Mouse (Mus musculus): ENCODE measurements at regions not wholly inside any gene's neighbourhood (a gene's known extent, or its start where the extent isn't known, plus 50 kb on each side); places are given as distances from the start of the nearest gene placed in this dataset.

DNA sequence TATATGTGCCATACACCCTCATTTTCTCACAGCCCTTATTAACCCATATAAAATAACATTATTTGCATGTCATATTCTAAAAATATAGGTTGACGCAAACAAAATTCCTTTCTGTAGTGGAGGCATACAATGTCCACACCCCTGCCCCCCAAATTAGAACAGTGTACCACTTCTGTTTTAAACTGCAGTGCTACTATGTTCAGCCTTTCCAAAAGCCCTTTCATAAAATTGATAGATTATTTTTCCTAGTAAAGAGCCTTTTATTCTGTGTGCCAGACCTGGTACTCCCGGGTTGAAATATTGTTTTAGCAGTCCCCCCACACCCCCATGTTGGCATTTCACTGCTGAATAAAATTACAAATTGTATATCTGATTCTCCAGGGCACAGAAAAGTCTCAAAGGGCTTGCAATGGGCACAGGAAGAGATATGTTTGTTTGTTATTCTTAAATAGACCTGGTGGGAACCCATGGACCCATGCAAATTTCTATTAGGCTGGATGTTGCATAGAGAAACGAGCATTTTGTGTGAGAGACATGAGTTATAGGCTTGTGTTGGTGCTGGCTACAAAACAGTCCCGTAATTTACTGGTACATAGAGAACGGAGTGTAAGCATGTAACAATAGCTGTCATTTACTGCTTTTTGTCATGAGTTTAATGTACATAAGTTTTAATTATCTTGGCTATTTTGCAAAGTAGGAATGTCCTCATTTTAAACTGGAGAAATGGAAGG is 192.4 kb upstream of the Tenm3 start:
- Histone ChIP-seq H3K36me3 (no peaks in the 10 kb centered on the region), H3K4me2 (replicated peaks) (no peak overlapping the region), H3K27me3 (replicated peaks) (no peaks in the 10 kb centered on the region), H3K4me1 (replicated peaks) (no peaks in the 10 kb centered on the region), H3K27ac (no peak overlapping the region), H3K9me3 (no peaks in the 10 kb centered on the region), H3K9ac (no peak overlapping the region), H3K4me3 (replicated peaks) (no peak overlapping the region)
- 69% methylated on average over 5 of the region's 5 CpGs for WGBS
- no peak for ATAC-seq

DNA sequence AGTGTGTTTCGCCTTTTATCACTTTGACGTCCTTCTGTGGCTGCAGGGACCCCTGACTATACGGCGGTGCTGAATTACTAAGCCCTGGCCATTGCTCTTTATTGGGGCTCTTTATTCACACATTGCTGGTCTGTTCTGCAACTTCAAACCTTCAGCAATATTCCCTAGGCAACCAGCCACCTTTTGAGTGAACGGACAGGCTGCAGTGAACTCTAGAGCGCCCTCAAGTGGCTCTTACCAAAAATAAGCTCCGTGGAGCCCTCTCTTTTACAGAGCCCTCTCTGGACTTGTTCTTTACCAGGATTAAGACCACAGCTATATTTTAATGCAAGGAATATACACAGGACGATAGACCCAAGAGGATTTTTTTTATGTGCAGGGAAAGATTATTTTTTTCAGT is 191.8 kb upstream of the Tenm3 start:
- no peak overlapping the region for H3K4me2 ChIP-seq (replicated peaks)
- H3K27me3 ChIP-seq (replicated peaks), result no peaks in the 10 kb centered on the region
- H3K9me3 ChIP-seq, result no peaks in the 10 kb centered on the region
- no peaks in the 10 kb centered on the region for H3K4me1 ChIP-seq (replicated peaks)
- H3K4me3 ChIP-seq (replicated peaks), result no peak overlapping the region
- no peak overlapping the region for H3K27ac ChIP-seq
- H3K36me3 ChIP-seq, result no peaks in the 10 kb centered on the region
- WGBS, result 32% methylated on average over 8 of the region's 8 CpGs
- no peak overlapping the region for H3K9ac ChIP-seq
- no peak for ATAC-seq

DNA sequence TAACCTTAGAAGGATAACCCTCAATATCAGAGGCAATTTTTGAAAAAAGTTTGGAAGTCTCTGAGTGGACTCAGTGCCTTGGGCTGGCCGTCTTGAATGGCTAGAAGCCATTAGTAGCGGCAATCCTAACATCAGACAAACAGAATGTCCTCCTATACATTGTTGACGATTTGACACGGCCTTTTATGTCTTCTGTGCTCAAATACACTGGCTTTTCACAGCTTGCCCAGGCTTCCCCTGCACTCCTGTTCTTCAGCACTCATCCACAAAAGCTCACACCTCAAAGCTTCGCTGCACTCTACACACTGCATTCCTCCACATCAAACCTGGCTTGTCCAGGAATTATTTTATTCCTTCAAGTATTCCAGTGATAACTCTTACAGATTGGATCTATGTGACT is 186.5 kb upstream of the Tenm3 start:
- no peaks in the 10 kb centered on the region for H3K4me1 ChIP-seq (replicated peaks)
- no peak overlapping the region for H3K4me2 ChIP-seq (replicated peaks)
- no peak overlapping the region for H3K9ac ChIP-seq
- WGBS, result 81% methylated on average over 5 of the region's 5 CpGs
- no peaks in the 10 kb centered on the region for H3K36me3 ChIP-seq
- no peaks in the 10 kb centered on the region for H3K9me3 ChIP-seq
- no peak overlapping the region for H3K27ac ChIP-seq
- ATAC-seq, result no peak
- H3K27me3 ChIP-seq (replicated peaks), result no peaks in the 10 kb centered on the region
- no peak overlapping the region for H3K4me3 ChIP-seq (replicated peaks)

DNA sequence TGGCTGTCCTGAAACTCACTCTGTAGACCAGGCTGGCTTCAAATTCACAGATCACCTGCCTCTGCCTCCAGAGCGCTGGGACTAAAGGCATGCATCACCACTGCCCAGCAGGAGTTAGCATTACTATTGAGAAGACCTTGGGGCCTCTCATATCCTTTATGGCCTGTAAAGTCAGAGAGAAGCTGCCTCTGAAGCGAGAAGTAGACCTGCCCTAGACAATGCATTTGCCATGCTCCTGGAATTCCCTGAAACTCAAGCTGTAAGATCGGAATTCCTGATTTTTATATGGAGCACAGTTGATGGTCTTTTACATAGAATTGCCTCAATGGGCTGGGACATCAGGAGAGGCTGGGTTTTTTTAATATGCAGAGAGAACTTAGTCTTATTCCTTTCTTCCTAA is 174.0 kb upstream of the Tenm3 start:
- Histone ChIP-seq H3K4me1 (replicated peaks) (no peaks in the 10 kb centered on the region), H3K36me3 (no peaks in the 10 kb centered on the region), H3K4me2 (replicated peaks) (no peak overlapping the region), H3K4me3 (replicated peaks) (no peak overlapping the region), H3K9me3 (no peaks in the 10 kb centered on the region), H3K9ac (no peak overlapping the region), H3K27me3 (replicated peaks) (no peaks in the 10 kb centered on the region), H3K27ac (no peak overlapping the region)
- 95% methylated on average over 3 of the region's 3 CpGs for WGBS
- no peak for ATAC-seq

DNA sequence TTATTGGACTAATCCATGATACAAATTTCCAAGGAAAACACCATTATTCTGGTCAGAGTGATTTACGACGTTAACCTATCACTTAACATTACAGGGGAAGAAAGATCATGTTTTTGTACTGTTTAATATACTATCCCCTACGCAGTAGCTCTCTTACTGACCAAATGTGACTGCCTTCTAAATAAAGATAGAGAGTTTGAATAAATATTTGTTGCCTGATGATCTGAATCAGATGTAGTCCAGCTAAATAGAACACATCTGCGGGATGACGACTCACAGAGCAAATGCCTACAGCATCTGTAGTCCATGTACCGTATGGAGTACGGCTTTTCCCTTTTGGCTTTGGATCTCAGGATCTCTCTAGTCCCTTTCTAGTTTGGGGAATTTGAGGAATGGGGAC is 171.9 kb upstream of the Tenm3 start:
- no peak overlapping the region for H3K4me2 ChIP-seq (replicated peaks)
- H3K4me3 ChIP-seq (replicated peaks), result no peak overlapping the region
- no peaks in the 10 kb centered on the region for H3K9me3 ChIP-seq
- peak; percentile 78 for ATAC-seq
- H3K27ac ChIP-seq, result no peak overlapping the region
- 51% methylated on average over 7 of the region's 7 CpGs for WGBS
- H3K9ac ChIP-seq, result no peak overlapping the region
- no peaks in the 10 kb centered on the region for H3K36me3 ChIP-seq
- H3K27me3 ChIP-seq (replicated peaks), result no peaks in the 10 kb centered on the region
- no peaks in the 10 kb centered on the region for H3K4me1 ChIP-seq (replicated peaks)

DNA sequence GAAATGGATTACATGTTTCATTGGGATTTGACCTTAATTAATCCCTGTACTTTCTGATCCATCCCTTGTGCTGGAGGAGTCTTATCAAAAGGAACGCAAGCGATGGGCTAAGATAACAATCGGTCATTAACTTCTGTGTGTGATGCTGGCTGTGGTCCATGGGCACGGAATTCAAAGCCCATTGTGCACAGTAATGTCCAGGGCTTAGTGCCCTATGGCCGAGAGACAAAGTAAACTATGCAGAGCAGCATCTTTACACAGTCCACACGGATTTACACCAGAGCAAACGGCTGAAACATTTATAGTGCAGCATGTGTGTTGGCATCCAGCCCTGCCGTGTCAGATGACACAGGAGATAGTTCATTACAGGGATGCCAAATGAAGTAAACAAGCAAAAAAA is 171.4 kb upstream of the Tenm3 start:
- Histone ChIP-seq H3K4me2 (replicated peaks) (no peak overlapping the region), H3K27me3 (replicated peaks) (no peaks in the 10 kb centered on the region), H3K36me3 (no peaks in the 10 kb centered on the region), H3K4me1 (replicated peaks) (no peaks in the 10 kb centered on the region), H3K9me3 (no peaks in the 10 kb centered on the region), H3K4me3 (replicated peaks) (no peak overlapping the region), H3K9ac (no peak overlapping the region), H3K27ac (no peak overlapping the region)
- 31% methylated on average over 8 of the region's 8 CpGs for WGBS
- ATAC-seq, result peak; percentile 70

DNA sequence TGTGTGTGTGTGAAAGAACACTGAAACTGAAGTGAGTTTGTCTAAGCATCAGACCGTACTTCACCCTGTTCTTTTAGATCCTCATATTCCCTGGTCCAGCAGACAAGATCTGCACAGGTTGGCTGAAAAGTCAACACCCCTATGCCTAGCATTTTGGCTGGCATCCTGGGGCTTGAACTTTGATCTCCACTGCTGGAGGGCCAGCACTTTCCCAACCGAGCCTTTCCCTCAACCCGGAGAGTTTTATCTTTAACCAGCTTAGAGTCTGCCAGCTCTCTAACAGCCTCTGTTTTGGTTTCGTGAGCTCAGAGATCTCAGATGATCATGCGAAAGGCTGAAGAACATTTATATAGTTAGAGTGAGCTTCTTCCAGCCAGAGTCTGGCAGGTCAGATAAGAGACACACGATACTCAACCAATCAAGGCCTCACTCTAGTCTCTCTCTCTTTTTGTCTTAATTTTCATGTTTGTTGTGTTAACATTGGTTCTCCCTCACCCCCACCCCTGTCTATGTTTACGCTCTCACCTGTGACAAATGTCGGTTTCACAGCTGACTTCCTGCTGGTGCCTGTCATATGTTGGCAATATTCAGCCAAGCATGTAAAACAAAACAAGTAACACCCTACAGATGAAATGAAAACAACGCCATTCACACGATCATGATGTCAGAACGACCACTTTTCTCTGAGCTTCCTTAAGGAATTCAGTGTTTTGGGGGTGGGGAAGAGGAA is 162.7 kb upstream of the Tenm3 start:
- no peaks in the 10 kb centered on the region for H3K9me3 ChIP-seq
- no peak overlapping the region for H3K9ac ChIP-seq
- H3K36me3 ChIP-seq, result no peaks in the 10 kb centered on the region
- no peaks in the 10 kb centered on the region for H3K27me3 ChIP-seq (replicated peaks)
- no peak overlapping the region for H3K4me3 ChIP-seq (replicated peaks)
- no peak overlapping the region for H3K27ac ChIP-seq
- WGBS, result 67% methylated on average over 11 of the region's 11 CpGs
- no peak overlapping the region for H3K4me2 ChIP-seq (replicated peaks)
- no peak for ATAC-seq
- 0 out of 2 replicates have a peak, but pooled peaks cover 2% of the 10 kb centered on the region for H3K4me1 ChIP-seq (replicated peaks)

DNA sequence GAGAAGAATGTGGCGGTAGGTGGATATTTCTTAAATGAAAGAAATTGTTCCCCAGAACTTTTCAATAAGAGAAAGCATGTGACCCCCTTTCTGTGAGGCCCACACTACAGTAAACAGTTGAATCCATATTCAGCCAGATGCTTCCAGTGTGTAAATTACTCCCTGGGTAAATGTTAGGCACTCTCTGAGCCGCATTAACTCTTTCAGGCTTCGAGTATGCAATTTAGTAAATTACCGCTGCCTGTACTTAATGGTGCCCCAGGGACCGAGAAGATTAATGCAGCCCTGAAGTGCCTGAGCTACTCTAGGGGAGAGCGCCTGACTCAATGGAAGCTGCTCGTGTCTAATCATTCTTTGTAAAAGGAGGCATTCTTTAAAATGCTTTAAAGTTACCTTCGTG is 137.9 kb upstream of the Tenm3 start:
- 59% methylated on average over 8 of the region's 8 CpGs for WGBS
- Histone ChIP-seq H3K4me1 (replicated peaks) (no peaks in the 10 kb centered on the region), H3K27me3 (replicated peaks) (no peaks in the 10 kb centered on the region), H3K9ac (no peak overlapping the region), H3K9me3 (no peaks in the 10 kb centered on the region), H3K4me3 (replicated peaks) (no peak overlapping the region), H3K27ac (no peak overlapping the region), H3K4me2 (replicated peaks) (no peak overlapping the region), H3K36me3 (no peaks in the 10 kb centered on the region)
- ATAC-seq, result no peak

DNA sequence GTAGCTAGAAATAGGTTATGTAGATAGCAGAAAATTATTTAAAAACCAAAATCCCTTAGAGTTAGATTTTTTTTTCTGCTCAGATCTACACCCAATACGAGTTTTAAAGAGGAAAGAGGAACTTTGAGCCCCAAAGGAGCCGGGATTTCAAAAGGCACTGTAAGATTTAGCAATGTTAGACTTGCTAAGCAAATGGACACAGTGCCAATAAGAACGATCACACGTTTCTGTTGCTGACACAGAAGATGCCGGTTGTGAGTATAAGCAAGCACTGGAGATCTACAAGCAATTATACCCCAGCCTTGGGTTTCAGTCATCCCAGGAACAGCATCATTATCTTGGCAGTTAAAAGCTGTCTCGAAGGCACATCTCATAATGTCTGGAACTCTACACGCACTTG is 137.0 kb upstream of the Tenm3 start:
- no peaks in the 10 kb centered on the region for H3K36me3 ChIP-seq
- H3K9ac ChIP-seq, result no peak overlapping the region
- no peaks in the 10 kb centered on the region for H3K4me1 ChIP-seq (replicated peaks)
- WGBS, result 84% methylated on average over 7 of the region's 7 CpGs
- H3K27me3 ChIP-seq (replicated peaks), result no peaks in the 10 kb centered on the region
- no peak for ATAC-seq
- H3K4me3 ChIP-seq (replicated peaks), result no peak overlapping the region
- H3K9me3 ChIP-seq, result no peaks in the 10 kb centered on the region
- no peak overlapping the region for H3K27ac ChIP-seq
- no peak overlapping the region for H3K4me2 ChIP-seq (replicated peaks)

DNA sequence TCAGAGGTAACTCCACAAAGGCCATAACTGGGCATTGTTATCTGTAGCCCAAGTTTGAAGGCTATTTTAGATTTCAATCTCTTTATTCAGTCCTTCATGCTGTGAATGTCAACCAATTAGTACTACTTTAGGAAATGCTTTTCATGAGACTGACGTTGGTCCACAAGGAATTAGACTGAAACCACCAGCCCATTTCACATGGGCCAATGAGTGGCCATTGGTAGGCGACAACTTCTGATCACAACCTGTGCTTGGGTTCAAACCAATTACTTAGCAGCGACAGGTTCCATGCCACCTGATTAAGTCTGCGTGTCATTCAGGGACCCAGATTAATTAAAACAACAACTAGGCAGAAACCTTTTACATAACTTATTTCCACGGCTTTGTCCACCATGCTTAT is 126.9 kb upstream of the Tenm3 start:
- Histone ChIP-seq H3K4me3 (replicated peaks) (no peak overlapping the region), H3K4me2 (replicated peaks) (no peak overlapping the region), H3K9ac (no peak overlapping the region), H3K9me3 (no peaks in the 10 kb centered on the region), H3K27ac (no peak overlapping the region), H3K27me3 (replicated peaks) (no peaks in the 10 kb centered on the region), H3K36me3 (no peaks in the 10 kb centered on the region), H3K4me1 (replicated peaks) (no peaks in the 10 kb centered on the region)
- ATAC-seq, result no peak
- 86% methylated on average over 5 of the region's 5 CpGs for WGBS

DNA sequence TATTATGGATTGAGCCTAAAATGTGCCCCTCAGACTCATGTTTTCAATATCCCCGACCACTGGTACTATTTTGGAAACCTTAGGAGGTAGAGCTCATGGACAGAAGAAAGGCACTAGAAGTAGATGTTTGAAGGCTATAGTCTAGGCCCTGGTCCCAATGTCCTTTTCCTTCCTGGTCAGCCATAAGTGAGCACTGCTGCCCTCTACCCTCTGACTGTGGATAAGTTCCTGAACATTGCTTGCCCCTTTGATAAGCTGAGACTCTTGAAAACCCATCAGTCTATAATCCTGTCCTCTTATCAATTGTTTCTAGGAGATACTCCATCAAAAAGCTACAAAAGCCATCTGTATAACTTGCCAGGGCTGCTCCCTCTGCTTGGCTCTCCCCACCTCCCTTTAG is 121.2 kb upstream of the Tenm3 start:
- Histone ChIP-seq H3K27me3 (replicated peaks) (no peaks in the 10 kb centered on the region), H3K4me3 (replicated peaks) (no peak overlapping the region), H3K27ac (no peak overlapping the region), H3K36me3 (no peaks in the 10 kb centered on the region), H3K4me2 (replicated peaks) (no peak overlapping the region), H3K4me1 (replicated peaks) (no peaks in the 10 kb centered on the region), H3K9me3 (no peaks in the 10 kb centered on the region), H3K9ac (no peak overlapping the region)
- 95% methylated on average over 1 of the region's 1 CpGs for WGBS
- ATAC-seq, result no peak

DNA sequence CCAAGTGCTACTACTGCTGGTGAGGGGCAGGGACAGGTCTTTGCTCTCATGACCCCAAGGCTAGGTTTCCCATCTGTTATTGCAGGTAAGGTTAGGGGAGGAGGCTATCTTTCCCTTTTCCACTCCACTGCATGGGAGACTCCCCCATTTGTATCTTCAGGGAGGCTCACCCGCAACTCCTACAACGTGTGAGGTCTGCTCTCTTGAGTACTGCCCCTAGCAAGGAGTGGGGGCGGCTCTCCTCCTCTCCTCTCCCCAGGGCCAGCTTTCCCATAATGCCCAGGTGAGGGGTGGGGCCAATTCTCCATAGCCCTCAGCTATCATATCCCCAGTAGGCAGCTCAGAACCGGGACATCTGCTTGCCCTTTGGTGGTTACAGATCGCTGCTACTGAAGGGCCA is 113.9 kb upstream of the Tenm3 start:
- no peaks in the 10 kb centered on the region for H3K4me1 ChIP-seq (replicated peaks)
- H3K27ac ChIP-seq, result no peak overlapping the region
- H3K4me2 ChIP-seq (replicated peaks), result no peak overlapping the region
- H3K9me3 ChIP-seq, result no peaks in the 10 kb centered on the region
- H3K4me3 ChIP-seq (replicated peaks), result no peak overlapping the region
- H3K9ac ChIP-seq, result no peak overlapping the region
- 84% methylated on average over 5 of the region's 5 CpGs for WGBS
- no peak for ATAC-seq
- H3K27me3 ChIP-seq (replicated peaks), result no peaks in the 10 kb centered on the region
- H3K36me3 ChIP-seq, result no peaks in the 10 kb centered on the region

DNA sequence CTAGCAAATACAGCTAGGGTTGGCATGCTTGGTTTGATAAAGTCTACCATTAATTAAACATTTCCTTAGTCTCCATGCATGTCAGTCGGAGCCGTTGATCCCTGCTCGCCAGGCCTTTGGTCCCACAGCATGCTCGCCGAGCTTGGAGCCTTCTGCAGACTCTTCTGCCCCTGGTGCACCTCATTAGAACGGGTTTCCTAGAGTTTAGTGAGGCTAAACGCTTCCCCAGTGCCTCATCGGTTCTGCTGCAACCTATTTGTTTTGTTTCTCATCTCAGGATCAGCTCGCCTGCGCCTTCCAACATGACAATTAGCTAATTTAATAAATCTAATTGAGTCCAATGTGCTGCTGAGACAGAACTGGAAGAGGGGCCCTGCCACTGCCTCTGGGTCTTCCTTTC is 107.7 kb upstream of the Tenm3 start:
- Histone ChIP-seq H3K4me3 (replicated peaks) (no peak overlapping the region), H3K9ac (no peak overlapping the region), H3K36me3 (no peaks in the 10 kb centered on the region), H3K9me3 (no peaks in the 10 kb centered on the region), H3K4me1 (replicated peaks) (no peaks in the 10 kb centered on the region), H3K27ac (no peak overlapping the region), H3K27me3 (replicated peaks) (no peaks in the 10 kb centered on the region), H3K4me2 (replicated peaks) (no peak overlapping the region)
- no peak for ATAC-seq
- WGBS, result 82% methylated on average over 10 of the region's 10 CpGs
